Mouse (Mus musculus): ENCODE measurements around the gene Rbfox1.

GRCm38 (mm10) chr16:7345298-7345697 is 1460.1 kb downstream of the Rbfox1 start:
- no peak for TF ChIP-seq CTCF (IDR thresholded peaks at IDR 0.05; ENCODE audit: insufficient read depth, low read length)
- TF ChIP-seq POLR2A (IDR thresholded peaks at IDR 0.05; ENCODE audit: borderline replicate concordance, extremely low read depth, low read depth, low read length): no peak

All from lung, adult 2 months (tissue).